Mouse (Mus musculus): Measurements from ENCODE around the gene Sstr2. TPM values are rescaled to one million over a fixed set of nuclear protein-coding genes. Genes with fewer than 3 reads are reported as not detected.
"Not testable (repeated sequence)": the region's sequence is repeated elsewhere in the genome, so short reads cannot be mapped to it uniquely, and the experiment has no call there.

Gene Sstr2
- polyA plus RNA-seq, 1 experiment: 3.3 TPM

DNA sequence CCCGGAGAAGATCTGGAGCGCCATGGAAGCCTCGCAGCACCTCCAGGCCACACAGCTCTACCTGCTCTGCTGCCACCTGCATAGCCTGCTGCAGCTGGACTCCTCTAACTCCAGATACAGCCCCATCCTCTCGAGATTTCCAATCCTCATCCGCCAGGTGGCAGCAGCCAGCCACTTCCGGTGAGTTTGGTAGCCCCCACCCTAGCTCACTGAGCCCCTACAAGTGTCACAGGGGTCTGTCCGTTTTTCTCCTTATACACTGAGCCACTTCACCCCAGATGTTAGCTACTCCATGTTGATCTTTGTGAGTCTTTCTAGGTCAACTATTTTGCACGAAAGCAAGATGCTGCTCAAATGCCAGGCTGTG, 32.7 kb downstream of the Sstr2 start:
- no peak for TF ChIP-seq POLR2A (IDR thresholded peaks at IDR 0.05; ENCODE audit: borderline replicate concordance, insufficient read depth, low read length)
- peak; percentile 38; the same call in 1 of the 2 replicates for TF ChIP-seq CTCF (IDR thresholded peaks at IDR 0.05; ENCODE audit: borderline replicate concordance, insufficient read depth, low read depth, low read length)
- DNase-seq: peak; percentile 56 to 58
- H3K27ac ChIP-seq (ENCODE audit: insufficient read depth, low read length): no peak overlapping the region
- H3K4me1 ChIP-seq (ENCODE audit: control insufficient read depth, insufficient read depth, low read length): peaks cover 38% of the 10 kb centered on the region
- WGBS: 41% methylated on average over 8 of the region's 8 CpGs
- no peaks in the 10 kb centered on the region for H3K27me3 ChIP-seq (ENCODE audit: control insufficient read depth, insufficient read depth, low read length)
- H3K4me3 ChIP-seq (replicated peaks; ENCODE audit: insufficient read depth, low read depth, low read length): no peak overlapping the region

DNA sequence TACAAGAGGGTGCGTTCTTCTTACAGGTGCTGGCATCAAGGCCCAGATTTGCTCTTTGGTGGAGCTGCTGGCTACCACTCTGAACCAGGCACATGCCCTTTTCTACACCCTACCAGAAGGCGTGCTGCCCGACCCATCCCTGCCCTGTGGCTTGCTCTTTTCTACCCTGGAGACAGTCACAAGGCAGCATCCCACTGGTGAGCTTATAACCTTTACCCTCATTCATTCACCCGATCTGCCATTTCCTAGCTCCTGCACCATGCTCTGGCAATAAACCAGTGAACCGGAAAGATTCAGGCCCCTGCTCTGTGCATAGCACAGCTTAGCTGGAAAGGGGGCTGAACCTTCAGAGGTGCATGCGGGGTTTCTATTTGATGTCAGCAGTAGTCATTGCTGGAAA, 33.4 kb downstream of the Sstr2 start:
- no peak for DNase-seq
- H3K27ac ChIP-seq (ENCODE audit: insufficient read depth, low read length): no peak overlapping the region
- TF ChIP-seq POLR2A (IDR thresholded peaks at IDR 0.05; ENCODE audit: borderline replicate concordance, insufficient read depth, low read length) (no peak), CTCF (IDR thresholded peaks at IDR 0.05; ENCODE audit: borderline replicate concordance, insufficient read depth, low read depth, low read length) (no peak)
- H3K27me3 ChIP-seq (ENCODE audit: control insufficient read depth, insufficient read depth, low read length): no peaks in the 10 kb centered on the region
- H3K4me1 ChIP-seq (ENCODE audit: control insufficient read depth, insufficient read depth, low read length): peaks cover 44% of the 10 kb centered on the region
- WGBS: 85% methylated on average over 6 of the region's 6 CpGs
- H3K4me3 ChIP-seq (replicated peaks; ENCODE audit: insufficient read depth, low read depth, low read length): no peak overlapping the region

- Histone ChIP-seq H3K27ac (ENCODE audit: insufficient read depth, low read length) (no peak overlapping the region), H3K4me3 (replicated peaks; ENCODE audit: insufficient read depth, low read depth, low read length) (no peak overlapping the region), H3K4me1 (ENCODE audit: control insufficient read depth, insufficient read depth, low read length) (peaks cover 40% of the 10 kb centered on the region), H3K27me3 (ENCODE audit: control insufficient read depth, insufficient read depth, low read length) (no peaks in the 10 kb centered on the region)
- TF ChIP-seq CTCF (IDR thresholded peaks at IDR 0.05; ENCODE audit: borderline replicate concordance, insufficient read depth, low read depth, low read length) (no peak), POLR2A (IDR thresholded peaks at IDR 0.05; ENCODE audit: borderline replicate concordance, insufficient read depth, low read length) (no peak)
- DNase-seq: no peak
- 69% methylated on average over 15 of the region's 15 CpGs for WGBS
These were observed 35.0 kb downstream of the Sstr2 start for GRCm38 (mm10) chr11:113654105-113654504.

GRCm38 (mm10) chr11:113654561-113655270, 35.6 kb downstream of the Sstr2 start:
- peaks cover 40% of the 10 kb centered on the region for H3K4me1 ChIP-seq (ENCODE audit: control insufficient read depth, insufficient read depth, low read length)
- no peaks in the 10 kb centered on the region for H3K27me3 ChIP-seq (ENCODE audit: control insufficient read depth, insufficient read depth, low read length)
- WGBS: 39% methylated on average over 18 of the region's 18 CpGs
- H3K4me3 ChIP-seq (replicated peaks; ENCODE audit: insufficient read depth, low read depth, low read length): no peak overlapping the region
- no peak for TF ChIP-seq CTCF (IDR thresholded peaks at IDR 0.05; ENCODE audit: borderline replicate concordance, insufficient read depth, low read depth, low read length)
- TF ChIP-seq POLR2A (IDR thresholded peaks at IDR 0.05; ENCODE audit: borderline replicate concordance, insufficient read depth, low read length): no peak
- no peak for DNase-seq
- no peak overlapping the region for H3K27ac ChIP-seq (ENCODE audit: insufficient read depth, low read length)

DNA sequence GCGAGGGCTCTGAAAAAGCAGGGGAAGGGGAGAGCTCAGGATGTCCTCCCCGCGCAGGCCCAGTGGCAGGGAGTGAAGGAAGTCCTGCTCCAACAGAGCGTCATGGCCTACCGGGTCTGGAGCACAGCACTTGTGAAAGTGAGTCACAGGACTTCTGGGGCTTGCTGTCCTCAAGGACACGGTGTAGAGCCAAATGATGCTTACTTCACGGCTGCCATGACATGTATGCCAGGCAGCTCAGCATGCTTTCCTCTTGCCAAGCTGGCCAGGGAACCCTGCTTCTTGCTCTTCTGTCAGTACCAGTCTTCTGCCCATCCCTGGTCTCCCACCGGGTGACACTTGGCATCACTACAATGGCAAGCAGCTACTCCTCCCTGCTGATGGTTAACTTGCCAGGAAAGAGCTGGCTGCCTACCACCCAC, 37.4 kb downstream of the Sstr2 start:
- Histone ChIP-seq H3K4me3 (replicated peaks; ENCODE audit: insufficient read depth, low read depth, low read length) (no peak overlapping the region), H3K27ac (ENCODE audit: insufficient read depth, low read length) (peak overlapping the region; percentile 72), H3K27me3 (ENCODE audit: control insufficient read depth, insufficient read depth, low read length) (no peaks in the 10 kb centered on the region), H3K4me1 (ENCODE audit: control insufficient read depth, insufficient read depth, low read length) (peaks cover 47% of the 10 kb centered on the region)
- 10% methylated on average over 8 of the region's 8 CpGs for WGBS
- TF ChIP-seq CTCF (IDR thresholded peaks at IDR 0.05; ENCODE audit: borderline replicate concordance, insufficient read depth, low read depth, low read length): no peak
- no peak for TF ChIP-seq POLR2A (IDR thresholded peaks at IDR 0.05; ENCODE audit: borderline replicate concordance, insufficient read depth, low read length)
- peak; percentile 93 to 99 for DNase-seq

DNA sequence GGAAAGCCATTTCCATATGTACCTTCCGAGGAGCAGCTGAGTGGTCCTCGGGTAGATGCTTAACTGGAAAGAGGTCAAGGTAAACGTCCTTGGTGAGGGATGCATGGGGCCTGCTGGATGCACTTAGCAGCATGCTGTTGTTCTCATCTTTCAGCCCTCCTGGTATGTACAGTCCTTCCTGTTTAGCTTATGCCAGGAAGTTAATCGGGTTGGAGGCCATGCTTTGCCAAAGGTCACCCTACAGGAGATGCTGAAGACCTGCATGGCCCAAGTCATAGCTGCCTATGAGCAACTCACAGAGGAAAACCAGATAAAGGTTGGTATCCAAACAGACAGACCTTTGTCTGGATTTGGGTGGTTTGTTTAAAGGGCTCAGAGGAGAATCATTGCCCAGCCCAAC, 38.1 kb downstream of the Sstr2 start:
- Histone ChIP-seq H3K27ac (ENCODE audit: insufficient read depth, low read length) (peak overlapping the region; percentile 59), H3K4me1 (ENCODE audit: control insufficient read depth, insufficient read depth, low read length) (peaks cover 48% of the 10 kb centered on the region), H3K27me3 (ENCODE audit: control insufficient read depth, insufficient read depth, low read length) (no peaks in the 10 kb centered on the region), H3K4me3 (replicated peaks; ENCODE audit: insufficient read depth, low read depth, low read length) (no peak overlapping the region)
- WGBS: 5% methylated on average over 4 of the region's 4 CpGs
- TF ChIP-seq CTCF (IDR thresholded peaks at IDR 0.05; ENCODE audit: borderline replicate concordance, insufficient read depth, low read depth, low read length) (no peak), POLR2A (IDR thresholded peaks at IDR 0.05; ENCODE audit: borderline replicate concordance, insufficient read depth, low read length) (no peak)
- DNase-seq: peak in 1 of 2 experiments; percentile 31

DNA sequence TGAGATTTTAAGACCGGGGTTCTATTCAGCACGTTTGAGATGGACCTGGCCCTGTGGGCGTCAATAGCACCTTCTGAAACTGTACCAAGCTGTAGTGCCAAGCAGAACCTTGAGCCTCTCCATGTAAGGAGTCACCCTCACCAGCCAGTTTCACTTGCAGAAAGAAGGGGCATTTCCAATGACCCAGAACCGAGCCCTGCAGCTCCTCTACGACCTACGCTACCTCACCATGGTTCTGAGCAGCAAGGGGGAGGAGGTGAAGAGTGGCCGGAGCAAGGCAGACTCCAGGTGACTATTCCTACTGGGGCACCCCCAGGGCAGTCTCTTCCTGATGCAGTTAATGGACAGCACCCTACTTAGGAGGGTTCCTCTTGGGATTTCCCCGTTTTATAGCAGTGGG, 39.2 kb downstream of the Sstr2 start:
- DNase-seq: no peak
- no peak for TF ChIP-seq POLR2A (IDR thresholded peaks at IDR 0.05; ENCODE audit: borderline replicate concordance, insufficient read depth, low read length)
- no peaks in the 10 kb centered on the region for H3K27me3 ChIP-seq (ENCODE audit: control insufficient read depth, insufficient read depth, low read length)
- peaks cover 48% of the 10 kb centered on the region for H3K4me1 ChIP-seq (ENCODE audit: control insufficient read depth, insufficient read depth, low read length)
- 77% methylated on average over 8 of the region's 8 CpGs for WGBS
- no peak overlapping the region for H3K4me3 ChIP-seq (replicated peaks; ENCODE audit: insufficient read depth, low read depth, low read length)
- H3K27ac ChIP-seq (ENCODE audit: insufficient read depth, low read length): no peak overlapping the region

- WGBS: 73% methylated on average over 4 of the region's 4 CpGs
- no peaks in the 10 kb centered on the region for H3K27me3 ChIP-seq (ENCODE audit: control insufficient read depth, insufficient read depth, low read length)
- peaks cover 45% of the 10 kb centered on the region for H3K4me1 ChIP-seq (ENCODE audit: control insufficient read depth, insufficient read depth, low read length)
- DNase-seq: no peak
- H3K27ac ChIP-seq (ENCODE audit: insufficient read depth, low read length): no peak overlapping the region
- H3K4me3 ChIP-seq (replicated peaks; ENCODE audit: insufficient read depth, low read depth, low read length): no peak overlapping the region
- no peak for TF ChIP-seq POLR2A (IDR thresholded peaks at IDR 0.05; ENCODE audit: borderline replicate concordance, insufficient read depth, low read length)
- no peak for TF ChIP-seq CTCF (IDR thresholded peaks at IDR 0.05; ENCODE audit: borderline replicate concordance, insufficient read depth, low read depth, low read length)
These were observed 39.6 kb downstream of the Sstr2 start for GRCm38 (mm10) chr11:113658763-113659162.

- not testable (repeated sequence) for H3K27me3 ChIP-seq (ENCODE audit: control insufficient read depth, insufficient read depth, low read length); H3K27ac ChIP-seq (ENCODE audit: insufficient read depth, low read length); H3K4me3 ChIP-seq (replicated peaks; ENCODE audit: insufficient read depth, low read depth, low read length); DNase-seq
- H3K4me1 ChIP-seq (ENCODE audit: control insufficient read depth, insufficient read depth, low read length): peaks cover 34% of the 10 kb centered on the region
- WGBS: 97% methylated on average over 3 of the region's 3 CpGs
These were observed 41.1 kb downstream of the Sstr2 start for GRCm38 (mm10) chr11:113660213-113660612.
